In genomic region chr16:95790691-95791090, GRCm38 (mm10) we compare ENCODE assay signal across 17 mouse cellular contexts.
DNase-seq lines count a peak whose midpoint lies in the region; ATAC-seq lines count a peak whose summit lies in the region.
"Had no signal": no experiment of that assay in that cellular context is flagged by ENCODE, and none has a peak within 500 bp of the region (broad histone marks: within the 10 kb centered on the region; RNA-seq: fewer than 3 reads in every experiment).

No protein-coding gene starts in this region.

- no peak overlapping the region for H3K4me2 ChIP-seq in hindbrain, embryonic 11.5 days (replicated peaks; ENCODE audit: low read depth, low read length)
- H3K4me2 ChIP-seq: heart, embryonic 13.5 days; liver, embryonic 13.5 days had no signal

- WGBS in hindbrain, embryonic 11.5 days, result 89% methylated on average over 4 of the region's 4 CpGs

- no peak for ATAC-seq in hindbrain, embryonic 11.5 days (ENCODE audit: low FRiP score)

- DNase-seq in adrenal gland, postnatal 10 days, result peak; percentile 50
- DNase-seq in adrenal gland, adult 8-10 months, result no peak
- DNase-seq in kidney, adult 9 months, result peak; percentile 20
- DNase-seq in kidney, adult 11 months, result no peak
- DNase-seq in 3T3-L1 (ENCODE audit: low read depth, low spot score), result peak; percentile 82
- peak; percentile 40 to 61 for DNase-seq in adrenal gland, postnatal 36 days
- no peak for DNase-seq in hindbrain, embryonic 11.5 days (ENCODE audit: low spot score)
- DNase-seq in right cerebral cortex, postnatal 14 days, result no peak
- DNase-seq: cerebellum, adult 8-10 months; layer of hippocampus, adult 9-11 months; liver, embryonic 13.5 days; thymus, postnatal 14 days had no signal

- no peak overlapping the region for H3K27ac ChIP-seq in hindbrain, embryonic 11.5 days (ENCODE audit: low read depth, low read length)
- H3K27ac ChIP-seq: heart, embryonic 13.5 days; hindbrain, embryonic 10.5 days; liver, embryonic 13.5 days; macrophage; midbrain, embryonic 10.5 days had no signal

- no peak overlapping the region for H3K9ac ChIP-seq in hindbrain, embryonic 11.5 days (ENCODE audit: low read depth, low read length)
- H3K9ac ChIP-seq: heart, embryonic 13.5 days; liver, embryonic 13.5 days had no signal

- H3K36me3 ChIP-seq in hindbrain, embryonic 11.5 days (ENCODE audit: control insufficient read depth, insufficient read depth, low read length), result no peaks in the 10 kb centered on the region
- H3K36me3 ChIP-seq: heart, embryonic 13.5 days; hindbrain, embryonic 10.5 days; liver, embryonic 13.5 days; midbrain, embryonic 10.5 days had no signal

- H3K9me3 ChIP-seq in hindbrain, embryonic 11.5 days (ENCODE audit: control insufficient read depth, low read length), result no peaks in the 10 kb centered on the region
- H3K9me3 ChIP-seq: heart, embryonic 13.5 days; hindbrain, embryonic 10.5 days; liver, embryonic 13.5 days; midbrain, embryonic 10.5 days had no signal

- H3K4me3 ChIP-seq in hindbrain, embryonic 11.5 days (ENCODE audit: low read depth, low read length), result no peak overlapping the region
- H3K4me3 ChIP-seq: heart, embryonic 13.5 days; hindbrain, embryonic 10.5 days; liver, embryonic 13.5 days; midbrain, embryonic 10.5 days had no signal

- no peaks in the 10 kb centered on the region for H3K27me3 ChIP-seq in hindbrain, embryonic 11.5 days (ENCODE audit: control insufficient read depth, insufficient read depth, low read length)
- H3K27me3 ChIP-seq: CH12.LX; heart, embryonic 13.5 days; liver, embryonic 13.5 days had no signal

- H3K4me1 ChIP-seq in hindbrain, embryonic 11.5 days (replicated peaks; ENCODE audit: control insufficient read depth, insufficient read depth, low read length), result no peaks in the 10 kb centered on the region
- H3K4me1 ChIP-seq: liver, embryonic 13.5 days; midbrain, embryonic 10.5 days had no signal

Comparison
In these comparisons a context has a peak if more than half of its experiments do, and no peak if none do; other contexts are left out.
1. DNase-seq: peak in adrenal gland, postnatal 10 days (single experiment), kidney, adult 9 months (single experiment), 3T3-L1 (single experiment) and adrenal gland, postnatal 36 days (2 of 2); none in adrenal gland, adult 8-10 months (single experiment), kidney, adult 11 months (single experiment), hindbrain, embryonic 11.5 days (single experiment) and right cerebral cortex, postnatal 14 days (single experiment).